Mouse (Mus musculus) limb, embryonic 15.5 days (tissue): Measurements from ENCODE around the gene Ppip5k2. TPM values are rescaled to one million over a fixed set of nuclear protein-coding genes. Genes with fewer than 3 reads are reported as not detected.
A peak's percentile ranks its signal among the peaks of the same experiment; 100 is the strongest.

ENCODE experiments used
- ATAC-seq: fragments of 200-750 bp; cut with Nextera tagmentation; 2 replicates; pipeline ENCODE4 v1.8.0; 2017; ENCODE audit warnings: low read depth, moderate TSS enrichment; ENCODE audit not compliant: insufficient number of reproducible peaks, low FRiP score, low TSS enrichment
- H3K27ac ChIP-seq: fragments of 300-500 bp; sonication (generic); 2 replicates; pipeline ENCODE4 v1.5.1; 2015; ENCODE audit warnings: moderate library complexity, mild to moderate bottlenecking, inconsistent platforms
- H3K27me3 ChIP-seq: fragments of 300-500 bp; sonication (generic); 2 replicates; pipeline ENCODE4 v1.6.1; 2015; ENCODE audit warnings: inconsistent platforms
- H3K36me3 ChIP-seq: fragments of 300-500 bp; sonication (generic); 2 replicates; pipeline ENCODE4 v1.6.1; 2015; ENCODE audit warnings: inconsistent platforms
- H3K4me1 ChIP-seq: fragments of 300-500 bp; sonication (generic); 2 replicates; pipeline ENCODE4 v1.6.1; 2015; ENCODE audit warnings: inconsistent platforms
- H3K4me2 ChIP-seq: fragments of 300-500 bp; sonication (generic); 2 replicates; pipeline ENCODE4 v1.6.1; 2015; ENCODE audit warnings: mild to moderate bottlenecking, inconsistent platforms
- H3K4me3 ChIP-seq: fragments of 300-500 bp; sonication (generic); 2 replicates; pipeline ENCODE4 v1.5.1; 2015; ENCODE audit warnings: mild to moderate bottlenecking, inconsistent platforms
- H3K9ac ChIP-seq: fragments of 300-500 bp; sonication (generic); 2 replicates; pipeline ENCODE4 v1.6.1; 2015; ENCODE audit warnings: inconsistent platforms
- H3K9me3 ChIP-seq: fragments of 300-500 bp; sonication (generic); 2 replicates; pipeline ENCODE4 v1.6.1; 2016; ENCODE audit warnings: inconsistent platforms
- WGBS: fragments of 180-500 bp; shearing (Covaris S2); methylation state at CpG from one replicate; pipeline ENCODE4 v1.1.7; 2015; 5-methylcytosine and 5-hydroxymethylcytosine counted together
- polyA plus RNA-seq: library from polyadenylated mRNA; unstranded; fragments of >200 nt; fragmentation: Nextera tagmentation; extraction: Ambion mirVana; gene quantifications from 2 replicates; pipeline ENCODE4 v1.2.1, GENCODE M21; 2015

Gene Ppip5k2
- 19.3 and 23.2 TPM in 2 replicates for polyA plus RNA-seq

GRCm38 (mm10) chr1:97769904-97770753 is at the start of gene Ppip5k2, which contains the start of gene Gin1:
Ppip5k2 (minus strand) TSS chr1:97770411.
Gin1 (plus strand) TSS chr1:97770172.
- Histone ChIP-seq H3K27ac (peak within 1 kb of the TSS; percentile 93), H3K4me1 (peaks cover 15% of the 10 kb centered on the region; the same call in 1 of the 2 replicates), H3K4me2 (peak within 1 kb of the TSS; percentile 62), H3K27me3 (no peaks in the 10 kb centered on the region), H3K9me3 (no peaks in the 10 kb centered on the region), H3K4me3 (peak within 1 kb of the TSS; percentile 96), H3K36me3 (no peaks in the 10 kb centered on the region), H3K9ac (peak within 1 kb of the TSS; percentile 81)
- peak; percentile 98 for ATAC-seq
- WGBS: under 1% methylated on average over 64 of the region's 66 CpGs

- H3K27ac ChIP-seq: no peak overlapping the region
- H3K4me3 ChIP-seq: no peak overlapping the region
- no peaks in the 10 kb centered on the region for H3K27me3 ChIP-seq
- no peaks in the 10 kb centered on the region for H3K4me1 ChIP-seq
- 26% methylated on average over 2 of the region's 2 CpGs for WGBS
- H3K36me3 ChIP-seq: no peaks in the 10 kb centered on the region
- ATAC-seq: no peak
- H3K4me2 ChIP-seq: no peak overlapping the region
- no peak overlapping the region for H3K9ac ChIP-seq
- no peaks in the 10 kb centered on the region for H3K9me3 ChIP-seq
These were observed 39.2 kb upstream of the Ppip5k2 start for GRCm38 (mm10) chr1:97809255-97809912.

DNA sequence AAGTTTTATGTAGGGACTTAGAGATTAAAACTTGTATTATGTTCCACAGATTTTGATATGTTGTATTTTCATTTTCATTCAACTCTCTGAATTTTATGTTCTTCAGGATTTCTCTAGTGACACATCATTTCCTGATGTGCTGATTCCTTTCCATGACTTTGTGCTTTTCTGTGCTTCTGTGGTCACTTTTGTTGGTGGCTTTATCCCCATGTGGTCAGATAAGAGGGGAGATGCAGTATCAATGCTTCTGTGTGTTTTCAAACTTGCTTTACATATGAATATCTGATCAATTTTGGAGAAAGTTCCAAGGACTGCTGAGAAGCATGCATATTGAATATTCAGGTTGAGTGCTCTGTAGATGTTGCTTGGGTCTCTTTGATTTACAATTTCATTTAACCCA is 34.3 kb upstream of the Ppip5k2 start:
- ATAC-seq: no peak
- Histone ChIP-seq H3K4me1 (no peaks in the 10 kb centered on the region), H3K9me3 (no peaks in the 10 kb centered on the region; the same call in 1 of the 2 replicates), H3K4me3 (no peak overlapping the region), H3K27ac (no peak overlapping the region), H3K9ac (no peak overlapping the region), H3K36me3 (no peaks in the 10 kb centered on the region), H3K4me2 (no peak overlapping the region), H3K27me3 (no peaks in the 10 kb centered on the region)

- H3K4me2 ChIP-seq: no peak overlapping the region
- 42% methylated on average over 4 of the region's 4 CpGs for WGBS
These were observed 32.1 kb upstream of the Ppip5k2 start for GRCm38 (mm10) chr1:97802207-97802902.

GRCm38 (mm10) chr1:97795936-97796335 is 25.7 kb upstream of the Ppip5k2 start:
- H3K36me3 ChIP-seq: no peaks in the 10 kb centered on the region
- H3K4me3 ChIP-seq: no peak overlapping the region
- no peak overlapping the region for H3K27ac ChIP-seq
- no peaks in the 10 kb centered on the region for H3K27me3 ChIP-seq
- no peak overlapping the region for H3K4me2 ChIP-seq
- ATAC-seq: no peak
- 73% methylated on average over 9 of the region's 9 CpGs for WGBS
- H3K4me1 ChIP-seq: no peaks in the 10 kb centered on the region
- no peak overlapping the region for H3K9ac ChIP-seq
- no peaks in the 10 kb centered on the region; the same call in 1 of the 2 replicates for H3K9me3 ChIP-seq

More at GRCm38 (mm10) chr1:97802207-97802902, 32.1 kb upstream of the Ppip5k2 start:
- H3K4me3 ChIP-seq: no peak overlapping the region
- H3K27ac ChIP-seq: no peak overlapping the region
- no peaks in the 10 kb centered on the region; the same call in 1 of the 2 replicates for H3K9me3 ChIP-seq
- H3K9ac ChIP-seq: no peak overlapping the region
- no peaks in the 10 kb centered on the region for H3K27me3 ChIP-seq
- H3K36me3 ChIP-seq: no peaks in the 10 kb centered on the region
- no peaks in the 10 kb centered on the region for H3K4me1 ChIP-seq
- no peak for ATAC-seq

- no peak overlapping the region for H3K4me2 ChIP-seq
- H3K9ac ChIP-seq: no peak overlapping the region
- no peaks in the 10 kb centered on the region for H3K36me3 ChIP-seq
- H3K27ac ChIP-seq: no peak overlapping the region
- WGBS: 76% methylated on average over 3 of the region's 3 CpGs
- no peaks in the 10 kb centered on the region for H3K4me1 ChIP-seq
- H3K4me3 ChIP-seq: no peak overlapping the region
- ATAC-seq: no peak
- H3K9me3 ChIP-seq: no peaks in the 10 kb centered on the region
- H3K27me3 ChIP-seq: no peaks in the 10 kb centered on the region
These were observed 23.9 kb upstream of the Ppip5k2 start for GRCm38 (mm10) chr1:97794110-97794509.

DNA sequence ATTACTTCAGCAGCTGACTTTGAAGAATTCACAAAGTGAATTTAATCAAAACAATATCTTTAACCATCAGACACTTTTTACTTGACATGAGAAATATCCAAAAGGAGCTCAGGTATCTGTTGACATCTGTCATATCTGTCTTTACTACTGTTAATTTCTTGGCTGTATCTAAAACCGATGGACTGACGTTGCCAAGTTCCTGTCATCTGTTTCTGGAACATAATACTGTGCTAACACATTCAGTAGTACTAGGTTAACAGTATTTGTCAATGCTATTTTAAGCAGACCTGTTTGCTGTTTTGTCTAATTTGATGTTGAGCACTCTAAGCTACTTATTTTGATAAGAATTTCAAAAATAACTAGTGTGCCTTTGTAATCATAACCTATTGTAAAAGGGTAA is 18.3 kb upstream of the Ppip5k2 start:
- no peak for ATAC-seq
- Histone ChIP-seq H3K27ac (no peak overlapping the region), H3K36me3 (no peaks in the 10 kb centered on the region), H3K27me3 (no peaks in the 10 kb centered on the region), H3K9ac (no peak overlapping the region), H3K4me2 (no peak overlapping the region), H3K4me1 (no peaks in the 10 kb centered on the region), H3K4me3 (no peak overlapping the region), H3K9me3 (no peaks in the 10 kb centered on the region)
- WGBS: 81% methylated on average over 2 of the region's 2 CpGs

- 84% methylated on average over 3 of the region's 3 CpGs for WGBS
- no peak for ATAC-seq
- Histone ChIP-seq H3K9ac (no peak overlapping the region), H3K4me3 (no peak overlapping the region), H3K9me3 (no peaks in the 10 kb centered on the region), H3K4me1 (no peaks in the 10 kb centered on the region), H3K27me3 (no peaks in the 10 kb centered on the region), H3K4me2 (no peak overlapping the region), H3K36me3 (no peaks in the 10 kb centered on the region), H3K27ac (no peak overlapping the region)
These were observed 17.5 kb upstream of the Ppip5k2 start for GRCm38 (mm10) chr1:97787674-97788073.

DNA sequence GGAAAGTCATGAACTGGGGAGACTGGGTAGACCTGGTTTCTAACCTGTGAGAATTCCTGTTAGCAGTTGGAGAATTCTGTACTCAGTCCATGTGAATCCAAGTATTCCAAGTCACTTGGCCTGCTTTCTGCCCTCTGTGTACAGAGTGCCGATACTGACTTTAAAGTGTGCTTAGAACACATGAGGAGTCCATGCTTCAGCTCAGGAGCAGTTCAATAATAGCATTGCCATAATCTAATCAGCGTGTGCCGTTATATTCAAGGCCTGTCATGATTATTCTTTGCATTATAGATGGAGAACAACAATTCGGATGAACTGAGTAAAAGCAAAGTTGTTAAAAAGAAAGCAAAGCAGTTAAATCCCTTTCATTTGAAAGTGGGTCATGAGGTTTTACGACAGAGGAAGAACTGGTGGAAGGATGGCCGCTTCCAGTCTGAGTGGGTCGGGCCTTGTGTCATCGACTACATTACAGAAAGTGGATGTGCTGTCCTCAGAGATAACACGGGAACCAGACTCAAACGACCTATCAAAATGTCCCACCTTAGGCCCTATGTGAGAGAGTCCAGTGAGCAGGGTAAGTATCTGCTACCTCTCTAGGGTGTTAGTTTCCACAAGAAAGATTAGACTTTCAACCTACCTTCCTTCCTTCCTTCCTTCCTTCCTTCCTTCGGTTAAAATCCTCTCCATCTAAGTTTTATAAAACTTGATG is 15.6 kb upstream of the Ppip5k2 start:
- WGBS: 88% methylated on average over 11 of the region's 11 CpGs
- no peaks in the 10 kb centered on the region for H3K27me3 ChIP-seq
- no peaks in the 10 kb centered on the region for H3K9me3 ChIP-seq
- no peak overlapping the region for H3K4me2 ChIP-seq
- H3K36me3 ChIP-seq: no peaks in the 10 kb centered on the region
- H3K4me3 ChIP-seq: no peak overlapping the region
- no peak overlapping the region for H3K27ac ChIP-seq
- no peaks in the 10 kb centered on the region for H3K4me1 ChIP-seq
- no peak for ATAC-seq
- no peak overlapping the region for H3K9ac ChIP-seq

GRCm38 (mm10) chr1:97784928-97785327 is 14.7 kb upstream of the Ppip5k2 start:
- Histone ChIP-seq H3K27ac (no peak overlapping the region), H3K9ac (no peak overlapping the region), H3K4me1 (no peaks in the 10 kb centered on the region), H3K27me3 (no peaks in the 10 kb centered on the region), H3K4me2 (no peak overlapping the region), H3K36me3 (no peaks in the 10 kb centered on the region), H3K9me3 (no peaks in the 10 kb centered on the region), H3K4me3 (no peak overlapping the region)
- ATAC-seq: no peak
- WGBS: 76% methylated on average over 7 of the region's 7 CpGs

- 93% methylated on average over 7 of the region's 7 CpGs for WGBS
- H3K9ac ChIP-seq: no peak overlapping the region
- ATAC-seq: no peak
These were observed 11.5 kb upstream of the Ppip5k2 start for GRCm38 (mm10) chr1:97781674-97782073.

More at GRCm38 (mm10) chr1:97781674-97782073, 11.5 kb upstream of the Ppip5k2 start:
- Histone ChIP-seq H3K36me3 (no peaks in the 10 kb centered on the region), H3K27me3 (no peaks in the 10 kb centered on the region), H3K27ac (no peak overlapping the region), H3K4me2 (no peak overlapping the region), H3K9me3 (no peaks in the 10 kb centered on the region), H3K4me3 (no peak overlapping the region), H3K4me1 (no peaks in the 10 kb centered on the region)
